Mouse (Mus musculus): ENCODE results near the gene Igfals.

Gene Igfals

DNA sequence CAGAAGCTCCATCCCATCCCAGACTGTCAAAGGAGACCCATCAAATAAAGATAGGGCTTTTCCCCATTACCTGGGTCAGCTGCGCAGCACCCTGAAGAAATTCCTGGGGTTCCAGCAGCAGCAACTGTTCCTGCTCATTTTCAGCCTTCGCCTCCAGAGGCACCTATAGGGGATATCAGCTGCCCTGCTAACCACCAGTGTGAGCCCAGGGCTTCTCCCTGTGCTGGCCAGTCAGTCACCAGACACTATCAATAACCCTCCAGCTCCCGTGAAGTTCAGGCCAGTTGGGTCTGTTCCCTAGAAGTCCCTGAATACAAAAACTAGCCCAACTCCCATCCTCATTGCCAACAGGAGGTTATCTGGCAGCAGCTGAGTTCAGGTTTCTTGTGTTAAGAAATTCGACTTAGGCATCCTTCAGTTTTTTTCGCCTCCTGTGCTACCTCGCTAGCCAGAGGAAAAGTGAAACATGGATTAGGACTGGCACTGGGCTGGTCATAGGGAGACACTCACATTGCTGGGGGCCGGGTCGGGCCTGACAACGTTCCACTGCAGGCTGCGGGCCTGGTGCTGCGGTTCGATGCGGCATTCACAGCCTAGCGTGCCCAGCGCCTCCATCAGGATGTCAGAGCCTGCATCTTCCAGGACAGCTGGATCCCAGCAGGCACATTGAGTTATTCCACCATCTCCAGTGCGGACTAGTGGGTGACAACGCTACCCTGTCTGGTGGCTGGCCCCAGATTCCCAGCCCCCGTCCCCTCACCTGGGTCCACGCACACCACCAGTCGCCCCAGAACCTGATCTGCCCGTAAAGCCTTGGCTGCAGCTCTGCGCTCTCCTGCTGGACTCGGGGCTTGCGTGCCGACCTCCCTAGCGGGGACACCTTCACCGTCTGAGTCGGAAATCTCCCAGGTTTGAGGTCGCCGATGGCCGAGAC is 28.5 kb downstream of the Igfals start:
- 10% methylated on average over 31 of the region's 31 CpGs for WGBS

DNA sequence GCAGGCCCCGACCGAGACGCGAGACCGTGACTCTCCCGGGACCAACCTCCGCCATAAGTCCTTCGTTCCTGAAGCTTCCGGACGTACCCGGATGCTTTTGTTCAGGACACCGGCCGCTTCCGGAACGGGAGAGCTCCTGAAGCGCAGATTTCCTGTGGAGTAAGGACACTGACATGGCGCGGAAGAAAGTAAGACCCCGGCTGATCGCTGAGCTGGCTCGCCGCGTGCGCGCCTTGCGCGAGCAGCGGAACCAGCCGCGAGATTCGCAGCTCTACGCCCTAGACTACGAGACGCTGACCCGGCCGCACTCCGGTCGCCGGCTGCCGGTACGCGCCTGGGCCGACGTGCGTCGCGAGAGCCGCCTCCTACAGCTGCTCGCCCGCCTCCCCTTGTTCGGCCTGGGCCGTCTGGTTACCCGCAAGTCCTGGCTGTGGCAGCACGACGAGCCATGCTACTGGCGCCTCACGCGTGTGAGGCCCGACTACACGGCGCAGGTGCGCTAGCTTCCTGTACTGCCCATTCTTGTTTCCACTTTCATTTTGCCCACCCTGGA is 29.3 kb downstream of the Igfals start, which contains the start of the genes Eme2 and Mrps34:
Gene Eme2 (minus strand): TSS at position 93 of the 553 bp plus-strand sequence.
Gene Mrps34 (plus strand): TSS at position 122 of the 553 bp plus-strand sequence.
- WGBS: under 1% methylated on average over 62 of the region's 62 CpGs

DNA sequence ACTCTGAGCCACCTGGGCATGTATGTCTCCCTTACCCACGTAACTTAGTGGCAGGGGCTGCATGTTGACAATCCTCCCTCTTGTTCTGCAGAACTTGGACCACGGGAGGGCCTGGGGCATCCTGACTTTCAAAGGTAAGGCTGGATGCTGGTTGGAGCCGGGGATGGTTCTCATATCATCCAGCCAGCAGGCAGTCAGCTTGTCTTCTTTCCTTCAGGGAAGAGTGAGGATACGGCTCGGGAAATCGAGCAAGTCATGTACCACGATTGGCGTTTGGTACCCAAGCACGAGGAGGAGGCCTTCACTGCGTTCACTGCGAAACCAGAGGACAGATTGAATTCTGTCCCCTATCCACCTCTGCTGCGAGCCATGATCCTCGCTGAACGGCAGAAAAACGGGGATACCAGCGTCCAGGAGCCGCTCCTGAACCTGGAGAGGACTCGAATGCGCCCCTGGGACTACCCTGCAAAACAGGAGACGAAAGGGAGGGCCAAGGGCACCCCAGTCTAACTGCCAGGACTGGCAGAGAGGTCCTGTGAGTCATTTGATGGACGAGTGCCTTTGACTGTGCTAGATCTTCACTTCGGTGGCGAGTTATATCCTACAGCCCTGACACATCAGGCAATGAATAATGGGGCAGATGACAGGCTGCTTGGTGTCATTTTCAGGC is 29.9 kb downstream of the Igfals start:
- WGBS: 2% methylated on average over 23 of the region's 23 CpGs

DNA sequence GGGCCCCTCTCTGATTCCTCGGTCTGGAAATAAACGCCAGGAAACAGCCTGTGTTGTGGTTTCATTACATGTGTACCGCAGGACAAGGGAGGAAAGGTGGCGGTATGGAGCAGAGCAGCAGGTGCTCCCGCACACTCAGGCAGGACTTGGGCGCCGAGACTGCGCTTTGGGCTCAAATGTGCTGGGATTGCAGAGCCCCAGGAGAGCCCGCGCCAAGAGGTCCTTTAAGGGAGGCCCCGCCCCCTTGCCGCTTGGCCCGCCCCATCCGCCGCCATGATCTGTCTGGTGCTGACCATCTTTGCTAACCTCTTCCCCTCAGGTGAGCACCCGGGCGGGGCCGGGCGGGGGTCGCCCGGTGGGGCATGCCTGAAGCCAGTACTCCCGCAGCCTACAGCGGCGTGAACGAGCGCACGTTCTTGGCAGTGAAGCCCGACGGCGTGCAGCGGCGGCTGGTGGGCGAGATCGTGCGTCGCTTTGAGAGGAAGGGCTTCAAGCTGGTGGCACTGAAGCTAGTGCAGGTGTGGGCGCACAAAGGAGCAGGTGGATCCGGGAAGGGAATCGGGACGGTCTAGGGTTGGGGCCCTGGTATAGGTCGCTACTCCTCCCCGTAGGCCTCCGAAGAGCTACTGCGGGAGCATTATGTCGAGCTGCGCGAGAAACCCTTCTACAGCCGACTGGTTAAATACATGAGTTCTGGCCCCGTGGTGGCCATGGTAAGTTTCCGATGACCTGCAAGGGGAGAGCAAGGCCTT is 30.6 kb downstream of the Igfals start, which contains the start of gene Nme3:
Gene Nme3 (plus strand): TSS at position 260 of the 752 bp plus-strand sequence.
- WGBS: under 1% methylated on average over 50 of the region's 50 CpGs

DNA sequence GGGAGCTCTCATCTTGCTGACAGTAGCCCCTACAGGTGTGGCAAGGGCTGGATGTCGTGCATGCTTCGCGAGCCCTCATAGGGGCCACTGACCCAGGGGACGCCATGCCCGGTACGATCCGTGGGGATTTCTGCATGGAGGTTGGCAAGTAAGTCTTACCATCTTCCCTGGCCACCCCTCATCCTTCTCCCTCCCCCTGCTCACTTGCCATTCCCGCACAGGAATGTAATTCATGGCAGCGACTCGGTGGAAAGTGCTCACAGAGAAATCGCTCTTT is 31.1 kb downstream of the Igfals start:
- 19% methylated on average over 11 of the region's 11 CpGs for WGBS

DNA sequence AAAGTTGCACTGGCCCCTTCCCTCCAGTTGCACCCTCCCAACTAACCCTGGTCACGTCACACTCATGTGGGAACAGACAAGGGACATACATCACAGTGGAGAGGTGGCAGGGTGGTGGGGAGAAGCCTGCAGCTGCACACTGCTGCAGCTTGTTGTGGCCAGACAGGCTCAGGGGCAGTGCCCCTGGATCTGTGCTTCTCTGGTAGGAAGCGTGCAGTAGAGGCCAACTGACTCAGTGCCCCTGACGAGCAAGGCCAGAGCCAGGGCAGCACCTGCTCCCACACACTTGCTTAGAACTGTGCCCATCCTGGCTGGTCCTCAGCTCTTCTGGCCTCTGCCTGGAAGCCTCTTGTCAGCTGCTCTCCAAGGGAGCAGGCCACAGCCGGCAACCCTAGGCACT is 31.8 kb downstream of the Igfals start:
- whole genome bisulfite sequencing: 50% methylated on average over 4 of the region's 4 CpGs

DNA sequence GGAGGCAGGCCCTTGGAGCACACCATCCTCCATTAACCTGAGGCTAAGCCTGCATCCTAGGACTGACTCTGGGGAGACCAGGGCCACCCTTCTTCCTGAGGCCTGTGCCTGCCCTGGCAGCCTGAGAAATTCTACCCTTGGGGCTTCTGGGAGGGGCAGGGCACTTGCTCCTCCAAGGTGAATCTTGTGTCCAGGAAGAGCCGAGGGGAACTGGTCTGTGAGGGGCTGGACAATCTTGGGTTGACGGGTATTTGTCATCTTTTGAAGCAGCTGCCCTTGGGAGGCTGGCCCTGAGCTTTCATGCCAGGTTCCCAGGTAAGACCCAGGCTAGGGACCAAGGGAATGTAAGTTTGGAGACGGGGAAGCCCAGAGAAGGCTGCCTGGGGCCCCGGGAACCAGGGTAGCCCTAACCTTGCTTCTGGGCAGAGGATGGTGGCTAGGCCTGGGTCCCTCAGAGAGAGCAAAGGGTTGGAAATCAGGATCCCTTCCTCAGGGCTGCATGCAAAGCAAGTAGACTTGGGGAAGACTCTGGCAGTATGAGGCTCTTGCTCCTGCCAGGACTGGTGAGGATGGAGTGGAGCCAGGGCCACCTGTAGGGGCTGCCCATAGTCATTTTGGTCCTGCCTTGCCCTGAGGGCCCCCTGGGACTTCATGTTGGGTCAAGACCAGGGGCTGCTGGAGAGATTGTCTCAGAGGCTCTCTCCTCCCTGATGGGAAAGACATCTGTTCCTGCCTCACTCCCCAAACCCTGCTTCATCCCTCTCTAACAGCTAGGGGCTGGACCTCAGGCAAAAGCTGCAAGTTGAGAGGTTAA is 32.5 kb downstream of the Igfals start:
- WGBS: 73% methylated on average over 4 of the region's 4 CpGs

DNA sequence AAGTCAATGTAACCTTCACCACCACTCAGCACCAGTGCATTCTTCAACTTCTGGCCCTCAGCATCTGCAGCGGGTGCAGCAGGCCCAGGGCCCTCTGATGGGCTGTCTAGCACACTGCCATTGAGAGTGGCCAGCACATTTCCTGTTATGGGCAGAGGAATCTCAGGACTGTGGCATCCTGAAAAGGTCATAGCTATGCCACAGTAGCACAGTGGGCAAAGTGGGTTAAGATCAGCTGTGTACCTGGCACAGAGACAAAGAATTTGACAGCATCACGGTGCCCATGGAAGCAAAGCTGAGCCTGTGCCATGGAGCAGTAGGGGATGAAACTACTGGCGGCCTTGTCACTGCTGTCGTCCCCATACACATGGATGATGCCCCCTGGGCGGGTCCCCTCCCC is 33.4 kb downstream of the Igfals start:
- WGBS: 60% methylated on average over 5 of the region's 5 CpGs

DNA sequence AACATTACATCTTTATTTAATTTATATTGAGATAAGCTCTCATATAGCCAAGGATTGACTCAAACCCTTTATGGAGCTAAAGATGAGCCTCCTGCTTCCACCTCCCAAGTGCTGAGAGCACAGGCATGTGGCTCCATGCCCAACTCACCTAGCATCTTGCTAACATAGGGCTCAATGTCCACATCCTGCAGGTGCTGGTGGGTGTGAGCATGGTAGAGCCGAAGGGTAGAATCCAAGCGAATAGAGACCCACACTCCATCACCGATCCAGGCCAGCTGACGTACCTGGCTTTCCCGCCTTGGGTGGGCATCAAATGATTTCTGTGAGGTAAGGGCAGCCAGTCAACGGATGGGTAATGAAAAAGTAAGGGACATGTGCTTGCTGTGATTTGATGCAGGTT is 34.2 kb downstream of the Igfals start:
- 93% methylated on average over 6 of the region's 6 CpGs for WGBS

DNA sequence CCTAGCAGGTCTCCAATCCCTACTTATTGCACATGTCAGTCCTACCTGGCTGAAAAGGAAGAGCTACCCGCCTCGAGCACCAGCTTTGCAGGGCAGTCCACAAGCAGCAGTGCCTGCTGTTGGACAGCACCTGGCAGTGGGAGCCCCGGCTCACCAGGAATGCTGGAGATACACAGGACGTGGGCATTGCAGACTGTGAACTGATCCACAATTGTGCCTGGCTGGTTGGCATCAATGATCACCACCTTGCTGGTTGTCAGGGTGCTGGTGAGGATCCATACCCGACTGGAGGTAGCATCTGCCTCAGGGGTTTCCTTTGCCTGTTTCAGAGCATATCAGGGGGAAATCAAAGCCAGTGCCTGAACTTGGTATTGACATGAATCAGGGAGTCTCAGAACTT is 36.3 kb downstream of the Igfals start:
- WGBS: 89% methylated on average over 5 of the region's 5 CpGs

DNA sequence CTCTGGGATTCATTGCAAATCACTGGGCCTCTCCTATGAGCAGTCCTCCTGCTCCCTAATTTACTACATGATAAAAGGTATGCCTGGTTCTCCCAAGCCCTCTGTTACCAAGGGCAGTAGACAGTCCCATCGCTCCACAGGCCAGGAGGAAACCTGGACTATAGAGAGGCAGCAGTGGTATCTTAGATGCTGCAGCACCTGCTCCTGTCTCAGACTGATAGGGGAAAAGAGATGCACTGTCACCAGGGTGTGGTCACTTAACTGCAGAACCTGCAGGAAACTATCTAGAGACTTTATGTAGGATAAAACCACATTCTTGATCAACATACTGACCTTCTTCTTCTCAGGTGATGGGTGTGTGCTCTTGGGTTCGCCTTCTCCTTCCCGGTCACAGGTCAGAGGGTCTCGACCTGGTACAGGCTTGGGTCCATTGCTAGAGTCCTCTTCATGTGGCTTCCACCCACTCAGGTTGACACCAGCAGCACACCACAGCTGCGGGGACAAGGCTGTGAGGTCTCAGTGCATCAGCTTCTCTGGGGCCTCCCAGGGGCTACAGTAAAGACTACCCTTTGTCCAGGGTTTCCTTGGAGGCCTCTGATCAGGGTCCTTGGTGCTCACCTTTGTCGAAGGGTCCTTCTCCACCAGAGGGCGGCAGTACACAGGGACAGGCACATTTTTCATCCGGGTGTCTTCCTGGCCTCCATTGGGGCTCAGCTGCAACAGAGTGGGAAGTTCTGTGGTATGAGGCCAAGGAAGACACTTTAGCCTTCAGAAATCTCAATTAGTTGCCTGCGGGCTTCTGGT is 37.1 kb downstream of the Igfals start:
- 64% methylated on average over 9 of the region's 9 CpGs for WGBS

DNA sequence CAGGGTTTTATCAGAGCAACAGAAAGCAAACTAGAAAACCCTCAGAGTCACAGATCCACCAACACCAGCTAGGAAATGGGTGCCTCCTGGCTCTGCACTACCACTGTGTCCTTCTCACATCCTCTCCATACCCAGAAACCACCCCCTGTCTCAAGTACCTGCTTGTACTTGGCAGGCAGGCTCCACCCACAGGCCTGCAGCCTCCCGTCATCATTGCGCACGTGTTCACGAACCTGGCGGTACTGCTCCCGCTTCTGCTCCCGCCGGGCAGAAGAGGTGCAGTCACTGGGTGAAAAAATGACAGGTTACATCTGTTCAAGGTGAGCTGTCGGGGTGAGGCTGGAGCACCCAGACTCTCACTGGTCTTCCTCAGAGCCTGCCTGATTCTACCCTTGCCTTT is 38.0 kb downstream of the Igfals start:
- 74% methylated on average over 9 of the region's 9 CpGs for WGBS

DNA sequence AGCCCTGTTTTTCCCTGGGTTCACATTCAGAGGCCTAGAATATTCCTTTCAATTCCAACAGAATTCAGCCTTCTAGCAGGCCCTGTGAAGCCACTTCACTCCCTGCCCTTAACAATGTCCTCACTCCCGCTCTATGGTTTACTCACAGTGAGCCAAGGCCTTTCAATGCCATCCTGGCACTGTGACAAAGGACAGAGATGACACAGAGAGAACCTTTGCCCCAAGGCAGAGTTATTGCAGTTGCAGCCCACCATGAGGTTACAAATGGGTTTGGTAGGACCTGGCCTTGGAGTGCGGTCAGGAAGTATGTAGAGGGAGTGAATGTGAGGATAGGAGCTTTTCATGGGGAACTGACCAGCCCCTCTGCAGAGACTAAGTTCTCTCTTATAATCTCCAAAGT is 41.8 kb downstream of the Igfals start:
- 85% methylated on average over 2 of the region's 2 CpGs for WGBS

DNA sequence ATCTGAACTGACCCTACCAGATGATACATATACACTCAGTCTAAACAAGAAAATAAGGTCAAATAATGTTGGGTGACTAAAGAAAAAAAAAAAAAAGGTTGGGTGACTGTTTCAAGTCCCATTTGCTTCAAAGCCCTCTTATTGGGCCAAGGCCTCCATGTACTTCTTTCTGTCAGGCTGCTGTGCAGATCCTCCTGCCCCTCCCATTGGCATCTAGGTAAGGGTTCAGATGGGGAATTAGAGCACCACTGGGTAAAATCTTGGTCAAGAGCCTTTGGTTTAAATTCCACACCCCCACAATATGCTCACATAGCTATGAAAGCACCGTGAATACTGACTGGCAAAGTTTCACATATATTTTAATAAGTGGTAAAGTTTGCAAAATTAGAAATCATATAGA is 57.4 kb downstream of the Igfals start:
- 56% methylated on average over 1 of the region's 1 CpGs for WGBS

DNA sequence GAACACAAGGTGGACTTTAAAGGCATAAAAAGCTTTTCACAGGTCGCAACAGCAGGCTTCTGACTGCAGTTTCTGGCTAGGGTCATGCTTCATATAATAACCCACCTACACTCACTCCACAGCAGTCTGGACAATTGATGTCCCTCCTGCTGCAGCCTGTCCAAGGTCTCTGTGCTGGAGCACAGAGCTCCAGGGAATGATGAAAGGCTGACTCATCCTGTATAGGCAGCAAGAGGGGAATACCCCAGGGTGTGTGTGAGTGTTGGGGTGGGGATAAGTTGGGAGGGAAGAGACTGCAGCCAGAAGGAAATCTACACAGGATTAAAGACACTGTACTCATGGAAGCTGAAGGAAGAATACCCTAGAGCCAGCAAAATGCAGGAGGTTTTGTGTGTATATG is 63.7 kb downstream of the Igfals start:
- WGBS: 62% methylated on average over 1 of the region's 1 CpGs
